Mouse (Mus musculus) brain, embryonic 14.5 days (tissue): ENCODE measurements at regions not wholly inside any gene's neighbourhood (a gene's known extent, or its start where the extent isn't known, plus 50 kb on each side); places are given as distances from the start of the nearest gene placed in this dataset.

Experiments
- CTCF ChIP-seq: fragments of 200-500 bp; IDR thresholded peaks from 2 replicates; pipeline ENCODE4 v1.5.1; 2012; ENCODE audit warnings: inconsistent platforms, mild to moderate bottlenecking, moderate library complexity, borderline replicate concordance; ENCODE audit not compliant: insufficient read depth, insufficient read length; ENCODE audit errors: extremely low read depth
- POLR2A ChIP-seq: fragments of 200-500 bp; IDR thresholded peaks from 2 replicates; pipeline ENCODE4 v1.6.1; 2012; ENCODE audit warnings: mild to moderate bottlenecking, inconsistent platforms, borderline replicate concordance; ENCODE audit not compliant: poor library complexity, insufficient read depth, insufficient read length, severe bottlenecking; ENCODE audit errors: extremely low read depth

DNA sequence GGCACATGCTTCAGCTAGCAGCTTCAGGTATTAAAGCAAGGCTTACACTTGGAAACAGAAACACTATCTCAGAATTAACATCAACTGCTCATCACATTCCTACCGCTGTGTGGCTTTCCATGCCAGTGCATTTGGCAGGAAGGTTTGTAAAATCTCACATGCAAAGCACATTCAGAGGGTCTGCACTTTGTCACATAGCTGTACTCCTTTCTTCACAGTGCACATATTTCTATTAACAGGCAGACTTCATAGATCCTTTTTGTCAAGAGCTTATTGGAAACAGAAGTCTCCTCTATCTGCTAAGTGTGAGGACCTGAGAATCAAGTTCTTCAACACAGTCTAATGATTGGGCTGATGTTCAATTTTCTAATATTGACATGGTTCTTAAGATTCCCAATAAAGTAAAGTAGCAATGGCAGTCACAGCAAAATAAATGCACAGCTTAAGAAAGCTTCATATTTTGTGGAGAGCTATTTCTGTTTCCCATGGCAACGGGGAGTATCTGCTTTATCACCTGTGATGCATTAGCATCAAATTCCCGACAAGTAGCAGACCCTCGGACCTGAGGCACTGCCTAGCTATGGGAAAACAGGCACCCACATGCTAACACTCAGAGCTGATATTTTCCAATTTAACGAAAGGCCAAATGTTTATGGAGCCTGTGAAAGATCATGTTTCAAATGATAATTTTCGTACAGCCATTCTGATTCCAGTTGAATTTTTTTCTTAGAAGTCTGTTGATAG lies 876.8 kb upstream of the Igfbp7 start:
- TF ChIP-seq CTCF: no peak
- TF ChIP-seq POLR2A: no peak
